Mouse (Mus musculus) lung, adult 18-20 months (tissue): Measurements from ENCODE around the gene Tmem135.

Experiments used
- DNase-seq, 2 experiments: peaks; one replicate each; pipeline ENCODE4 v3.0.0; 2022; ENCODE audit warnings: mixed read lengths in 2 of 2

The Tmem135 gene

GRCm38 (mm10) chr7:89404081-89404733 lies at the start of gene Tmem135, which contains the start of gene Fzd4:
Gene Tmem135, minus strand, starts transcription at chr7:89404222.
Gene Fzd4, plus strand, starts transcription at chr7:89404355.
- peak; percentile 95 to 97 for DNase-seq

GRCm38 (mm10) chr7:89450312-89450711 lies 46.3 kb upstream of the Tmem135 start:
- DNase-seq, result no peak

- DNase-seq, result peak; percentile 18 to 59
Measured at GRCm38 (mm10) chr7:89445137-89445536, 41.1 kb upstream of the Tmem135 start.

- DNase-seq, result no peak
Measured at GRCm38 (mm10) chr7:89442242-89442641, 38.2 kb upstream of the Tmem135 start.

- DNase-seq, result no peak
Measured at GRCm38 (mm10) chr7:89441291-89441690, 37.3 kb upstream of the Tmem135 start.

- DNase-seq, result peak; percentile 30 to 45
Measured at GRCm38 (mm10) chr7:89437589-89437988, 33.6 kb upstream of the Tmem135 start.

GRCm38 (mm10) chr7:89436404-89436803 lies 32.4 kb upstream of the Tmem135 start:
- DNase-seq, result no peak

GRCm38 (mm10) chr7:89433893-89434616 lies 30.0 kb upstream of the Tmem135 start:
- DNase-seq, result no peak

- no peak for DNase-seq
Measured at GRCm38 (mm10) chr7:89433193-89433892, 29.3 kb upstream of the Tmem135 start.

- no peak for DNase-seq
Measured at GRCm38 (mm10) chr7:89431185-89431584, 27.2 kb upstream of the Tmem135 start.

- peak in 1 of 2 experiments; percentile 39 for DNase-seq
Measured at GRCm38 (mm10) chr7:89429326-89429725, 25.3 kb upstream of the Tmem135 start.

GRCm38 (mm10) chr7:89428804-89429203 lies 24.8 kb upstream of the Tmem135 start:
- no peak for DNase-seq

- DNase-seq, result no peak
Measured at GRCm38 (mm10) chr7:89427101-89427500, 23.1 kb upstream of the Tmem135 start.

- DNase-seq, result no peak
Measured at GRCm38 (mm10) chr7:89425803-89426725, 22.0 kb upstream of the Tmem135 start.

GRCm38 (mm10) chr7:89424659-89425058 lies 20.6 kb upstream of the Tmem135 start:
- DNase-seq, result no peak

- DNase-seq, result no peak
Measured at GRCm38 (mm10) chr7:89423688-89424255, 19.8 kb upstream of the Tmem135 start.

- DNase-seq, result no peak
Measured at GRCm38 (mm10) chr7:89423194-89423593, 19.2 kb upstream of the Tmem135 start.

GRCm38 (mm10) chr7:89422650-89423049 lies 18.6 kb upstream of the Tmem135 start:
- no peak for DNase-seq

GRCm38 (mm10) chr7:89421294-89421693 lies 17.3 kb upstream of the Tmem135 start:
- no peak for DNase-seq

GRCm38 (mm10) chr7:89418917-89419679 lies 15.1 kb upstream of the Tmem135 start:
- DNase-seq, result no peak

- DNase-seq, result no peak
Measured at GRCm38 (mm10) chr7:89418127-89418653, 14.2 kb upstream of the Tmem135 start.
